Mouse (Mus musculus) CH12.LX (cell line): Measurements from ENCODE around the gene Gpr75.

Experiments
- CHD1 ChIP-seq: IDR thresholded peaks from 2 replicates; pipeline ENCODE4 v1.6.1; 2012; ENCODE audit warnings: low read depth, low read length, improper control_type of control experiment, inconsistent platforms
- CTCF ChIP-seq, 2 experiments: IDR thresholded peaks in 1 of 2; conservative IDR thresholded peaks in 1 of 2; 2 replicates each; pipeline ENCODE4 v1.5.1; 2011 to 2012; ENCODE audit warnings: low read depth in 2 of 2, low read length in 2 of 2, improper control_type of control experiment in 1 of 2, inconsistent platforms in 1 of 2, mild to moderate bottlenecking in 1 of 2, moderate library complexity in 1 of 2
- EP300 ChIP-seq: IDR thresholded peaks from 2 replicates; pipeline ENCODE4 v1.6.1; 2011; ENCODE audit warnings: low read length, improper control_type of control experiment
- GABPA ChIP-seq: IDR thresholded peaks from 2 replicates; pipeline ENCODE4 v1.6.1; 2012; ENCODE audit warnings: low read depth, low read length, improper control_type of control experiment, inconsistent platforms; ENCODE audit not compliant: insufficient replicate concordance
- MAX ChIP-seq: IDR thresholded peaks from 2 replicates; pipeline ENCODE4 v1.6.1; 2011; ENCODE audit warnings: low read length, improper control_type of control experiment
- MYC ChIP-seq: IDR thresholded peaks from 2 replicates; pipeline ENCODE4 v1.6.1; 2011; ENCODE audit warnings: low read depth, mild to moderate bottlenecking, improper control_type of control experiment, low read length
- NELFE ChIP-seq: IDR thresholded peaks from 2 replicates; pipeline ENCODE4 v1.6.1; 2011; ENCODE audit warnings: low read depth, low read length, improper control_type of control experiment
- NRF1 ChIP-seq: IDR thresholded peaks from 2 replicates; pipeline ENCODE4 v1.6.1; 2014; ENCODE audit warnings: low read depth, mild to moderate bottlenecking, inconsistent platforms, low read length, improper control_type of control experiment, moderate library complexity
- PAX5 ChIP-seq: IDR thresholded peaks from 2 replicates; pipeline ENCODE4 v1.6.1; 2012; ENCODE audit warnings: low read length, inconsistent platforms, mixed read lengths
- POLR2A ChIP-seq: IDR thresholded peaks from 2 replicates; pipeline ENCODE4 v1.6.1; 2011; ENCODE audit warnings: low read depth, mild to moderate bottlenecking, improper control_type of control experiment, low read length
- SIN3A ChIP-seq: IDR thresholded peaks from 2 replicates; pipeline ENCODE4 v1.6.1; 2012; ENCODE audit warnings: low read length, improper control_type of control experiment, inconsistent platforms
- TCF12 ChIP-seq: IDR thresholded peaks from 2 replicates; pipeline ENCODE4 v1.6.1; 2014; ENCODE audit warnings: low read depth, mild to moderate bottlenecking, inconsistent platforms, low read length, improper control_type of control experiment

DNA sequence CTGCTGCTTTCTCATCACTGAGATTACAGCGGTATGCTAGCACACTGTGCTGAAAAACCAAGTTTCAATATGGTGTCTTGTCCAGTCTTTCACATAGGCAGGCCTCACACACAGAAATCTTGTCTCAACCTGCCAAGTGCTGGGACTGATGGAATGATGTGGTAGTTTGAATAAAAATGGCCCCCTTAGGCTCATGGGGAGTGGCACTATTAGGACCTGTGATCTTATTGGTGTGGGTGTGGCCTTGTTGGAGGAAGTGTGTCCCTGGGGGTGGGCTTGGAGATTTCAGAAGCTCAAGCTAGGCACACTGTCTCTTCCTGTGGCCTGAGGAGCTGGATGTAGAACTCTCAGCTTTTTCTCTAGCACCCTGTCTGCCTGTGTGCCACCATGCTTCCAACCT lies 11.0 kb downstream of the Gpr75 start:
- TF ChIP-seq CHD1 (no peak), POLR2A (no peak), NRF1 (no peak), EP300 (no peak), MYC (no peak), CTCF (conservative IDR thresholded peaks at IDR 0.05 in 1 of 2, IDR thresholded peaks at IDR 0.05 in 1 of 2; ENCODE audit: low read depth in 2 of 2, low read length in 2 of 2) (no peak), PAX5 (no peak), SIN3A (no peak), MAX (no peak), NELFE (no peak), TCF12 (no peak), GABPA (no peak)
